Mouse (Mus musculus) cerebellum, adult 9-10 months (tissue): ENCODE results near the gene Gadd45a.
A peak's percentile ranks its signal among the peaks of the same experiment; 100 is the strongest.
"Not testable (repeated sequence)": the region's sequence is repeated elsewhere in the genome, so short reads cannot be mapped to it uniquely, and the experiment has no call there.

ENCODE experiments used
- DNase-seq: peaks from one replicate; pipeline ENCODE4 v3.0.0; 2022

Gadd45a gene

GRCm38 (mm10) chr6:67048052-67048691 is 10.9 kb upstream of the Gadd45a start:
- no peak for DNase-seq

GRCm38 (mm10) chr6:67046937-67047336 is 9.7 kb upstream of the Gadd45a start:
- DNase-seq = no peak

DNA sequence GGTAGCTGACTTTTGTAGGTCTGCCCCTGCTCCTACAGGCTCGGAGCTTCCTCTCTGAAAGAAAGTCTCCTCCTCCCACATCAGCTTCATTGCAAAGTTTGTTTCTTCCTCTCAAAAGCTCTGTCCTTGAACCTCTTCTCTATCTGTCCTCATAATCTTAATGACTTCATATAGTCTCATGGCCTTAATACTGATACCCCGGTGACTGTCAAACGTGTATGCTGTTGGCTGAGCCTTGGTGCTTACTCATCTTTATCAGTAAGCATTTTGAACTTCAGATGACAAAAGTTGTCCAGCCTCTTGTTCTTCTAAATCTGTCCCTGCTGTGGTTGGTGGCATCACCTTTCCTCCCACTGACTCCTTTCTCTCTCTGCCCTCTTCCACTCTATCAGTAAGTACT is 8.2 kb upstream of the Gadd45a start:
- DNase-seq = no peak

- DNase-seq = no peak
Measured at GRCm38 (mm10) chr6:67040904-67041410, 3.7 kb upstream of the Gadd45a start.

- DNase-seq = peak; percentile 31
Measured at GRCm38 (mm10) chr6:67038964-67039363, 1.7 kb upstream of the Gadd45a start.

GRCm38 (mm10) chr6:67036356-67036811 is 873 bp downstream of the Gadd45a start:
- DNase-seq = peak; percentile 78

GRCm38 (mm10) chr6:67035388-67036299 is 1.6 kb downstream of the Gadd45a start:
- peak; percentile 16 for DNase-seq

GRCm38 (mm10) chr6:67034331-67035130 is 2.7 kb downstream of the Gadd45a start:
- no peak for DNase-seq

- DNase-seq = no peak
Measured at GRCm38 (mm10) chr6:67033604-67034003, 3.7 kb downstream of the Gadd45a start.

DNA sequence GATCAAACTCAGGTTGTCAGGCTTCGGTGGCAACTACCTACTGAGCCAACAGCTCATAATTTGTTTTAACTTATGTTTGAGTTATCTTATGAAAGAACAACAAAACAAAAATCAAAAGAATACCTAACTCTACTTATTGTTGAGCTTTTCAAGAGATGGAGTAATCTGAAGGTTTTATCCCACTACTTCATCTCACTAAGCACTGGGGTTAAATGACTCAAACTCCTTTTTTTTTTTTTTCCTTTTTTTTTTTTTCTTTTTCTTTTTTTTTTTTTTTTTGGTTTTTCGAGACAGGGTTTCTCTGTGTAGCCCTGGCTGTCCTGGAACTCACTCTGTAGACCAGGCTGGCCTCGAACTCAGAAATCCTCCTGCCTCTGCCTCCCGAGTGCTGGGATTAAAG is 4.3 kb downstream of the Gadd45a start:
- DNase-seq = not testable (repeated sequence)

- not testable (repeated sequence) for DNase-seq
Measured at GRCm38 (mm10) chr6:67032551-67032950, 4.7 kb downstream of the Gadd45a start.

- no peak for DNase-seq
Measured at GRCm38 (mm10) chr6:67030846-67031245, 6.4 kb downstream of the Gadd45a start.

DNA sequence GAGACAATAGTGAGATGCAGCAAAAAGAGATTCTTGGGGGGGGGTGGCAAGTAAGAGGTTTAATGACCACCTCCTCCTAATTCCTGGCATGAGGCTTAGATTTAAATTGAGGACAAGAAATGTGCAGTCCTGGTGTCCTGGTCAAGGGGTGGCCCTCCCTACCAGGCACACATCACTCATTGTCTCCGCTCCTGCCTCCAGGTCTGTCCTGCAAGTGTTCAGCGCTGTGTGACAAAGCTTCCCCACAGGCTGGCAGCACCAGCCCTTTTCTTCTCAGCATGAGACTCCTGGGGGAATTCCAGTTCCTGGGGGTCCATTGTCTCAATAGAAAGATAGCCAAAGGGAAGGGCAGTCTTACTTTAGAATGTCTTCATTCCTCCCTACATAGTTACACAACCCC is 6.8 kb downstream of the Gadd45a start:
- DNase-seq = no peak

- DNase-seq = no peak
Measured at GRCm38 (mm10) chr6:67029987-67030386, 7.3 kb downstream of the Gadd45a start.

GRCm38 (mm10) chr6:67029312-67029950 is 7.8 kb downstream of the Gadd45a start:
- DNase-seq = no peak

DNA sequence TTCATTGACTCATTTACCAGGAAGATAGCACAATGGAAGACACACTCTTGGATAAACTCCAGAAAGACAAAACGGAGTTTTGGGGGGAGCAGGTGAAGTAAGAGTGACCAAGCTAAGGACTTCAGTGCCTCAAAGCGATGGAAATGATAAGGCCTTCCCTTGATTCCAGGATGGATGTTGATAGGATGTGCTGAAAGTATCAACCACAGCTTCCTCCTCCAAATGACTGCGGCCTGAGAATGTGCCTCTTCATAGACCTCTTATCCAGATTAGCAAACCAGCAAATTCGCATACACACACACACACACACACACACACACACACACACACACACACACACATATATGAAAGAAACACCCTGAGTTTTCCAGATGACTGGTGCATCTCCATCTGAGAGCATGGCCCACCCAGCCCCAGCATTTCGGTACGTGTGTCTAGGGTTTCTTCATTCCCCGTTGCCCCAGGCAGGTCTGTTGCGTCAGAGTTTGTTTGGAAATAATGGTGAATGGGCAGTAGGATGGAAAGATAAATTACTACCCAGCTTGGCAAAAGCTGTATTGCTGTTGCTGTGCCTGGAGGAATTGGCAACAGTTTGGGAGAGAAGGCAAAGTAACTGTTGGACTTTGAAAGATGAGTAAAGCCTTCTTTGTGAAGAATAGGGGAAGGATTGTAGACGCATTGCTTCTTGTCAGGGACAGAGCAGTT is 9.7 kb downstream of the Gadd45a start:
- no peak for DNase-seq

DNA sequence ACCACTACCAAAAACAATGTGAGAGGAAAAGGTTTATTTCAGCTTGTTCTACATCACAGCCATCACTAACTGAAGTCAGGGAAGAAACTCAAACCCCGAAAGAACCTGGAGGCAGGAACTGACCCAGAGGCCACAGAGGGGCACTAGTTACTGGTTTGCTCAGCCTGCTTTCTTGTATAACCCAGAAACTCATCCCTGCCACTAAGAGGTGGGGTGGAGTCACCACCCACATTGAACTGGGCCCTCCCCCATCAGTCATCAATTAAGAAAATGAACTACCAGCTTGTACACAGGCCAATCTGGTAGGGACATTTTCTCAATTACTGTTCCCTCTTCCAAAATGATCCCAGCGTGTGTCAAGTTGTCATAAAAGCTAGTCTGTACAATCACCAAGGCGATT is 10.6 kb downstream of the Gadd45a start:
- no peak for DNase-seq

DNA sequence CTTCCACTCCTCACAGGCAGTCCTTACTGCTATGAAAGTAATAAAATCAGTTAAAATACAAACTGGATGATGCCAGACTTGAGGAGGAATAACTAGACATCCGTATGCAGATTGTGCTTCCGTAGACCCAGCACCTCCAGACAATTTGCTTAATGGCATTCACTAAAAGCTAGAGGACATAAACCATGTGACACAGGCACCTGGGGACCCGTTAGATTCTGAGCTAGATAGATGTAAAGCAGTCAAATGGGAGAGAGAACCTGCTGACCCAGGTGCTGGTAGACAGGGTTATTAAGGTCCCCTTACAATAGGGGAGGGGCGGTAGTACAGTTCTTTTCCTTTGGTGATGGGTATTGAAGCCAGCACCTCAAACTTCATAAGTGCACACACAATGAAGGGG is 13.5 kb downstream of the Gadd45a start:
- DNase-seq = no peak

DNA sequence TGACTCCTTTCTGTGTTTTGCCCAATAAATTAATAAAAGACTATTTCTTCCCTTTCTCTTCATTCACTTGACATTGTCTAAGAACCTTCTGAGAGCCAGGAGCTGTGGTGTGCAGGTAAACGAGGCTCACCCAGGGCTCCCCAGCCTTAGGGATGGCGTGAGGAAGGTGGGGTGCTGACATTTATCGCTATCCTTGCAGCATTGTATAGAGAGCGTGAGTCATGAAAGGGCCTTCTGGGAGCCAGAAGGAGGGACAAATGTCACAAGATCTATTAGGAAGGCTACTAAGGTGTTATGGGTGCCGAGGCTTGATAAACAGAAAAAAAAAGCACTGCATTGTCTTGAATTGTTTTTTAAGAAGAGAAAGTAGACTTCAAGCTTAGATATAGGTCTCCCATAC is 15.9 kb downstream of the Gadd45a start:
- no peak for DNase-seq

DNA sequence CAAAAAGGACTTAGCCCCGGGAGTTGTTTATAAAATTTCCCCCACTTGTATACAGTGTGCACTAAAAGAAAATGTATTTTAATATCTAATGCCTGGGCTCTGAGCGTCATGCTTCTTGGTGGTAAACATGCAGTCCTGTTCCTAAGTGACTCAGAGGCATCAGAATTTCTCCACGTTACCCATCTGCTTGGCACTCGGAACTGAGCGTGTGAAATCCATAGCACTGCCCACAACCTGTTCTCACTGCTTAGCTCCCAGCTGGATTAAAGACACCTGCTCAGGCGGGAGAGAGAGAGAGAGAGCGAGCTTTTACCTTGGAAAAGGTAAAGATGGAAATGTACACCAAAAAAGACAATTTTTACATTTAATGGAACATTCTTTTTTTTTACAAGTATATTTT is 18.3 kb downstream of the Gadd45a start:
- DNase-seq = not testable (repeated sequence)

- DNase-seq = no peak
Measured at GRCm38 (mm10) chr6:67018365-67018764, 18.9 kb downstream of the Gadd45a start.
